Mouse (Mus musculus) monocyte, adult 2 months (primary cell): Measurements from ENCODE around the gene Mbd3.

Source experiments
- DNase-seq, 2 experiments: peaks; one replicate each; pipeline ENCODE4 v3.0.0; 2022; ENCODE audit warnings: low spot score in 2 of 2, low read depth in 1 of 2

Mbd3 gene

DNA sequence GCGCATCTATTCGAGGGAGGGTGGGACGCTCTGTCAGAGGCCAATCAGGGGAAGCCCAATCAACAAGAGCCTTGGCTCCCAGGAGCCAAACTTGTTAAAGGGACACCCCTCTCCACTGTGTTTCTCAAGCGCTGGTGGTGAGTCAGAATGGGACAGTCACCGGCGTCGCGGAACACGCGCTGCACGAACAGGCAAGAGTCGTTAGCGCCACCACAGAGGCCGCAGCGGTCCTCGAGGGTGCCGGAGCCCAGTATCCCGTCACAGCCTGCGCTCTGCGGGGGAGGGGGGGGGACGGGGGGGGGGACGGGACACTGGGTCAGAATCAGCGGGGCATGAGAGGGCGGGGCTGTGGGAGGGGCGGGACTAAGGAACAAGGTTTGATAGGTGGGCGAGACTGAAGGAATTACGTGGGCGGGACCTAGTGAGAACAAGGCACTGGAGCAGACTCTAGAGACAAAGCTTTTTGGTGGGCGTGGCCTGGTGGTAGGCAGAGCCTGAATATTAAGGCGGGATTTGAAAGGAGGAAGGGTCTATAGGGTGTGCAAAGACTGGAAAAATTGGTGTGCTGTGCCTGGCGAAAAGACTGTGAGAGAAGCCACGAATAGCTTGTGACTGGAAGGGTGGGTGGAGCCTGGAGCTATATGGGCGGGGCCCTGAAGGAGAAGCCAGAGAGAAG, 56.5 kb downstream of the Mbd3 start:
- DNase-seq, result no peak
